Mouse (Mus musculus) layer of hippocampus, postnatal 14 days (tissue): Measurements from ENCODE around the gene Podxl. TPM values are rescaled to one million over a fixed set of nuclear protein-coding genes. Genes with fewer than 3 reads are reported as not detected.

Source experiments
- total RNA-seq, 2 experiments: library from RNA; stranded (reverse); gene quantifications; 2 replicates each; pipeline ENCODE4 v1.2.3; 2021

The Podxl gene
- total RNA-seq, 2 experiments from 2014 or later: 16.4 to 18.9 TPM

Other genes starting within 250 kb of the Podxl start
- gene Mkln1, start 165.2 kb downstream of the Podxl start, total RNA-seq: 100 to 1,000 TPM; 127 to 139 TPM